Mouse (Mus musculus) left cerebral cortex, postnatal 4 days (tissue): ENCODE measurements at regions not wholly inside any gene's neighbourhood (a gene's known extent, or its start where the extent isn't known, plus 50 kb on each side); places are given as distances from the start of the nearest gene placed in this dataset.
A peak's percentile ranks its signal among the peaks of the same experiment; 100 is the strongest.
"Not testable (repeated sequence)": the region's sequence is repeated elsewhere in the genome, so short reads cannot be mapped to it uniquely, and the experiment has no call there.

Experiments
- DNase-seq: peaks from one replicate; pipeline ENCODE4 v3.0.0-alpha.2; 2022
- intact Hi-C: fragments of 180-260 bp; cut with DNase I; formaldehyde crosslinking; loops from one replicate; pipeline ENCODE4 v1.15.1; 2025

GRCm38 (mm10) chr6:47679946-47680345, 84.8 kb upstream of the Ezh2 start:
- intact Hi-C loops, DNase-seq: not testable (repeated sequence)

- intact Hi-C loops: not testable (repeated sequence)
Observed at GRCm38 (mm10) chr6:47672741-47673140, 77.6 kb upstream of the Ezh2 start.

GRCm38 (mm10) chr6:47652880-47653279, 57.7 kb upstream of the Ezh2 start:
- intact Hi-C loops, DNase-seq: not testable (repeated sequence)

More at GRCm38 (mm10) chr6:47672741-47673140, 77.6 kb upstream of the Ezh2 start:
- peak; percentile 36 for DNase-seq

GRCm38 (mm10) chr6:47651385-47651718, 56.2 kb upstream of the Ezh2 start:
- intact Hi-C loops, DNase-seq: not testable (repeated sequence)

- peak; percentile 94 for DNase-seq
- intact Hi-C loops: no loop called here
Observed at GRCm38 (mm10) chr6:47650463-47651384, 55.6 kb upstream of the Ezh2 start.

GRCm38 (mm10) chr6:47649961-47650360, 54.8 kb upstream of the Ezh2 start:
- intact Hi-C loops: no loop called here
- no peak for DNase-seq

- no peak for DNase-seq
- intact Hi-C loops: no loop called here
Observed at GRCm38 (mm10) chr6:47649451-47649931, 54.4 kb upstream of the Ezh2 start.

GRCm38 (mm10) chr6:47648899-47649298, 53.8 kb upstream of the Ezh2 start:
- DNase-seq: no peak
- intact Hi-C loops: no loop called here

GRCm38 (mm10) chr6:47648316-47648715, 53.2 kb upstream of the Ezh2 start:
- intact Hi-C loops: no loop called here
- no peak for DNase-seq

GRCm38 (mm10) chr6:47647876-47648275, 52.7 kb upstream of the Ezh2 start:
- intact Hi-C loops: no loop called here
- DNase-seq: no peak

GRCm38 (mm10) chr6:47646731-47647567, 51.8 kb upstream of the Ezh2 start:
- intact Hi-C loops: no loop called here
- DNase-seq: no peak

- DNase-seq: no peak
- intact Hi-C loops: no loop called here
Observed at GRCm38 (mm10) chr6:47646022-47646421, 50.9 kb upstream of the Ezh2 start.
